Comparison of ENCODE assay signal across 8 mouse cellular contexts in genomic region chr19:41262712-41263629, GRCm38 (mm10). TPM values are rescaled to one million over a fixed set of nuclear protein-coding genes. Genes with fewer than 3 reads are reported as not detected.
DNase-seq lines count a peak whose midpoint lies in the region; ATAC-seq and TF ChIP-seq lines count a peak whose summit lies in the region.

No protein-coding gene starts in this region.

- peak overlapping the region; percentile 77 for H3K4me2 ChIP-seq in forebrain, embryonic 13.5 days
- H3K4me2 ChIP-seq in neural tube, embryonic 14.5 days (ENCODE audit: low read depth, low read length), result peak overlapping the region; percentile 80

- H3K27ac ChIP-seq in ES-E14 (ENCODE audit: insufficient read depth, low read depth, low read length, poor library complexity, severe bottlenecking), result peak overlapping the region; percentile 65
- H3K27ac ChIP-seq in forebrain, embryonic 13.5 days, result peak overlapping the region; percentile 96
- H3K27ac ChIP-seq in neural tube, embryonic 14.5 days (ENCODE audit: low read depth, low read length), result peak overlapping the region; percentile 97
- H3K27ac ChIP-seq in thymus, adult 2 months (ENCODE audit: control insufficient read depth, insufficient read depth, low read length), result peak overlapping the region; percentile 48; the same call in 1 of the 2 replicates

- no peaks in the 10 kb centered on the region for H3K27me3 ChIP-seq in forebrain, embryonic 13.5 days
- H3K27me3 ChIP-seq in neural tube, embryonic 14.5 days (ENCODE audit: control insufficient read depth, insufficient read depth, low read length), result no peaks in the 10 kb centered on the region
- no peaks in the 10 kb centered on the region for H3K27me3 ChIP-seq in thymus, adult 2 months (ENCODE audit: control insufficient read depth, insufficient read depth, low read length)

- peak overlapping the region; percentile 93 to 99 for H3K4me3 ChIP-seq in ES-E14 (ENCODE audit: insufficient read depth in 1 of 2, low read depth in 1 of 2, low read length in 2 of 2, poor library complexity in 1 of 2, severe bottlenecking in 1 of 2)
- H3K4me3 ChIP-seq in forebrain, embryonic 13.5 days, result peak overlapping the region; percentile 94
- H3K4me3 ChIP-seq in neural tube, embryonic 14.5 days (ENCODE audit: low read depth, low read length), result peak overlapping the region; percentile 94
- H3K4me3 ChIP-seq in thymus, adult 2 months (ENCODE audit: control insufficient read depth, insufficient read depth, low read length), result peak overlapping the region; percentile 99

- WGBS in forebrain, embryonic 13.5 days, result 4% methylated on average over 51 of the region's 51 CpGs
- WGBS in neural tube, embryonic 14.5 days, result 7% methylated on average over 42 of the region's 51 CpGs
- WGBS in thymus, adult 2 months, result 4% methylated on average over 51 of the region's 51 CpGs

- no peak for TF ChIP-seq POLR2A in thymus, adult 2 months (IDR thresholded peaks at IDR 0.05; ENCODE audit: control insufficient read depth, extremely low read depth, insufficient read depth, low read length, poor library complexity)

- no peaks in the 10 kb centered on the region for H3K9me3 ChIP-seq in ES-E14 (ENCODE audit: control insufficient read depth, insufficient read depth, low read depth, low read length)
- H3K9me3 ChIP-seq in forebrain, embryonic 13.5 days (replicated peaks), result no peaks in the 10 kb centered on the region
- H3K9me3 ChIP-seq in neural tube, embryonic 14.5 days (ENCODE audit: control insufficient read depth, low read length), result no peaks in the 10 kb centered on the region

- peak; percentile 67 for ATAC-seq in cerebellum, adult (ENCODE audit: insufficient number of reproducible peaks, low FRiP score, low TSS enrichment)
- peak; percentile 88 for ATAC-seq in forebrain, embryonic 13.5 days
- ATAC-seq in neural tube, embryonic 14.5 days (ENCODE audit: low read depth), result peak; percentile 85

- H3K4me1 ChIP-seq in ES-E14 (ENCODE audit: control insufficient read depth in 2 of 2, insufficient read depth in 2 of 2, low read length in 2 of 2, poor library complexity in 1 of 2), result peaks cover 6 to 13% of the 10 kb centered on the region in 2 experiments
- H3K4me1 ChIP-seq in forebrain, embryonic 13.5 days, result peaks cover 32% of the 10 kb centered on the region
- H3K4me1 ChIP-seq in neural tube, embryonic 14.5 days (ENCODE audit: control insufficient read depth, insufficient read depth, low read length), result peaks cover 16% of the 10 kb centered on the region; the same call in 1 of the 2 replicates
- peaks cover 14% of the 10 kb centered on the region for H3K4me1 ChIP-seq in thymus, adult 2 months (replicated peaks; ENCODE audit: control insufficient read depth, insufficient read depth, low read length)

- no peak for DNase-seq in ES-E14 (ENCODE audit: low read depth, low spot score)
- peak; percentile 74 to 79 for DNase-seq in heart, postnatal 10 days
- peak; percentile 57 for DNase-seq in layer of hippocampus, adult 11-12 months (ENCODE audit: low spot score)
- peak; percentile 69 to 75 for DNase-seq in lung, adult 18-20 months
- peak; percentile 73 for DNase-seq in thymus, adult 2 months

- H3K9ac ChIP-seq in ES-E14 (ENCODE audit: insufficient read depth, low read depth, low read length, poor library complexity, severe bottlenecking), result peak overlapping the region; percentile 91
- peak overlapping the region; percentile 95 for H3K9ac ChIP-seq in forebrain, embryonic 13.5 days
- peak overlapping the region; percentile 95 for H3K9ac ChIP-seq in neural tube, embryonic 14.5 days (replicated peaks; ENCODE audit: low read depth, low read length)

- no peak; the same call in 1 of the 2 replicates for TF ChIP-seq CTCF in thymus, adult 2 months (IDR thresholded peaks at IDR 0.05; ENCODE audit: borderline replicate concordance, control insufficient read depth, extremely low read depth, insufficient read depth, low read length, poor library complexity)

- no peaks in the 10 kb centered on the region for H3K36me3 ChIP-seq in ES-E14 (ENCODE audit: control insufficient read depth, insufficient read depth, low read length, poor library complexity, severe bottlenecking)
- no peaks in the 10 kb centered on the region for H3K36me3 ChIP-seq in forebrain, embryonic 13.5 days (ENCODE audit: poor library complexity, severe bottlenecking)
- no peaks in the 10 kb centered on the region for H3K36me3 ChIP-seq in neural tube, embryonic 14.5 days (ENCODE audit: control insufficient read depth, insufficient read depth, low read length)
- no peaks in the 10 kb centered on the region for H3K36me3 ChIP-seq in thymus, adult 2 months (ENCODE audit: control insufficient read depth, insufficient read depth, low read length)

- intact Hi-C loops in heart, postnatal 10 days (cut with DNase I), result no loop called here

- in situ Hi-C loops in ES-E14 (cut with MboI; ENCODE audit: low sequenced_read_pairs in 2 of 2, unreplicated experiment in 2 of 2), result no loop called here

TF ChIP-seq in ES-E14, 5 proteins besides CTCF, POLR2A, EP300 and RAD21:
- TF ChIP-seq ZC3H11A (IDR thresholded peaks at IDR 0.05; ENCODE audit: borderline replicate concordance, low read depth, low read length), result no peak
- TF ChIP-seq MAFK (IDR thresholded peaks at IDR 0.05; ENCODE audit: insufficient read depth, low read depth, low read length), result no peak
- no peak for TF ChIP-seq ZNF384 (IDR thresholded peaks at IDR 0.05; ENCODE audit: low read depth, low read length)

RNA-seq across cellular contexts. Expression of gene Tm9sf3, which starts 0.8 kb away (rescaled TPM):
- 112 and 117 TPM in 2 replicates for total RNA-seq in ES-E14 (2012; rRNA removed)
- polyA plus RNA-seq in forebrain, embryonic 13.5 days (2015; fragmentation: Nextera tagmentation; extraction: Ambion mirVana), result 81.3 and 84.2 TPM in 2 replicates
- 100 to 1,000 TPM; 109 to 121 TPM for total RNA-seq in heart, postnatal 10 days (2021)
- polyA plus RNA-seq in neural tube, embryonic 14.5 days (2014; fragmentation: Nextera tagmentation; extraction: Ambion mirVana), result 83.8 and 123 TPM in 2 replicates
- 56.9 and 59.7 TPM in 2 replicates for polyA plus RNA-seq in thymus, adult 2 months (2012; rRNA removed)

RNA-seq across cellular contexts. Expression of gene Tll2, which starts 56.3 kb away (rescaled TPM):
- 0.09 TPM in 1 of 2 replicates, not detected in the other for total RNA-seq in ES-E14 (2012; rRNA removed)
- 0.89 and 1.1 TPM in 2 replicates for polyA plus RNA-seq in forebrain, embryonic 13.5 days (2015; fragmentation: Nextera tagmentation; extraction: Ambion mirVana)
- 1 to 10 TPM; 1.3 to 2.4 TPM for total RNA-seq in heart, postnatal 10 days (2021)
- 1.4 and 2.2 TPM in 2 replicates for polyA plus RNA-seq in neural tube, embryonic 14.5 days (2014; fragmentation: Nextera tagmentation; extraction: Ambion mirVana)
- 0.05 and 0.09 TPM in 2 replicates for polyA plus RNA-seq in thymus, adult 2 months (2012; rRNA removed)
